Mouse (Mus musculus) kidney, adult 2 months (tissue): ENCODE results near the gene Stra6.

Experiments
- CTCF ChIP-seq: fragments of 200-500 bp; conservative IDR thresholded peaks from 2 replicates; pipeline ENCODE4 v1.5.1; 2011; ENCODE audit warnings: low read depth, mild to moderate bottlenecking, control low read depth, low read length, moderate library complexity, mixed read lengths; ENCODE audit not compliant: insufficient read depth, insufficient read length
- POLR2A ChIP-seq: fragments of 200-500 bp; IDR thresholded peaks from one replicate; pipeline ENCODE4 v1.6.1; 2011; ENCODE audit warnings: low read depth, low read length, control low read depth

- TF ChIP-seq CTCF (no peak), POLR2A (no peak)
These were observed 111.2 kb downstream of the Stra6 start for GRCm38 (mm10) chr9:58174818-58175251.
